Mouse (Mus musculus) layer of hippocampus, adult 2 months (tissue): ENCODE results near the gene Mks1. TPM values are rescaled to one million over a fixed set of nuclear protein-coding genes. Genes with fewer than 3 reads are reported as not detected.

ENCODE experiments used
- DNase-seq, 2 experiments: peaks; one replicate each; pipeline ENCODE4 v3.0.0; 2022; ENCODE audit warnings: low spot score in 2 of 2
- H3K27ac ChIP-seq: fragments of 200-600 bp; 2 replicates; pipeline ENCODE4 v1.8.1; 2022
- H3K4me3 ChIP-seq: fragments of 200-600 bp; 2 replicates; pipeline ENCODE4 v1.8.1; 2022; ENCODE audit warnings: mild to moderate bottlenecking
- CTCF ChIP-seq: fragments of 200-600 bp; conservative IDR thresholded peaks from 2 replicates; pipeline ENCODE4 v1.8.1; 2022; ENCODE audit warnings: antibody characterized with exemption, mild to moderate bottlenecking, moderate library complexity
- long read RNA-seq, 2 experiments: library from polyadenylated mRNA; stranded (forward); transcript quantifications; one replicate each; pipeline ENCODE4 v2.0.0; 2021; ENCODE audit warnings: borderline mapping rate in 2 of 2
- total RNA-seq, 2 experiments: library from RNA; stranded (reverse); gene quantifications; 2 replicates each; pipeline ENCODE4 v1.2.3; 2021

Gene Mks1
- total RNA-seq, result 1 to 10 TPM; 5.7 to 5.9 TPM
- long read RNA-seq, experiment 1, partial matches to known transcripts, result 1 of 6 reads
- long read RNA-seq, experiment 1, other reads (novel, unspliced or antisense), result 2 of 6 reads
- long read RNA-seq, experiment 2, partial matches to known transcripts, result 0 of 8 reads
- long read RNA-seq, experiment 2, other reads (novel, unspliced or antisense), result 7 of 8 reads

GRCm38 (mm10) chr11:87852690-87853596 lies at the start of gene Mks1:
Gene Mks1 (plus strand): TSS chr11:87853215.
- H3K4me3 ChIP-seq, result peak within 1 kb of the TSS; percentile 67
- TF ChIP-seq CTCF, result 0 out of 2 replicates have a peak, but pooled peaks have one; percentile 7
- peak; percentile 84 to 88 for DNase-seq
- peak within 1 kb of the TSS; percentile 88 for H3K27ac ChIP-seq

- no peak for DNase-seq
- Histone ChIP-seq H3K27ac (no peak overlapping the region), H3K4me3 (no peak overlapping the region)
- TF ChIP-seq CTCF, result peak; percentile 74
Measured at GRCm38 (mm10) chr11:87805448-87805847, 47.6 kb upstream of the Mks1 start.

- H3K27ac ChIP-seq, result no peak overlapping the region
- no peak for TF ChIP-seq CTCF
- no peak overlapping the region for H3K4me3 ChIP-seq
- no peak for DNase-seq
Measured at GRCm38 (mm10) chr11:87807433-87807832, 45.6 kb upstream of the Mks1 start.

- DNase-seq, result no peak
- H3K27ac ChIP-seq, result no peak overlapping the region
- TF ChIP-seq CTCF, result no peak
- H3K4me3 ChIP-seq, result no peak overlapping the region
Measured at GRCm38 (mm10) chr11:87808236-87808635, 44.8 kb upstream of the Mks1 start.

GRCm38 (mm10) chr11:87811396-87811795 lies 41.6 kb upstream of the Mks1 start:
- Histone ChIP-seq H3K4me3 (no peak overlapping the region), H3K27ac (no peak overlapping the region)
- DNase-seq, result no peak
- TF ChIP-seq CTCF, result no peak

GRCm38 (mm10) chr11:87814831-87815230 lies 38.2 kb upstream of the Mks1 start:
- Histone ChIP-seq H3K4me3 (no peak overlapping the region), H3K27ac (no peak overlapping the region)
- TF ChIP-seq CTCF, result no peak
- DNase-seq, result no peak

GRCm38 (mm10) chr11:87816707-87817442 lies 36.1 kb upstream of the Mks1 start:
- DNase-seq, result peak; percentile 44 to 64
- H3K4me3 ChIP-seq, result peak overlapping the region; percentile 63
- H3K27ac ChIP-seq, result peak overlapping the region; percentile 61
- peak; percentile 95 for TF ChIP-seq CTCF

GRCm38 (mm10) chr11:87817443-87817773 lies 35.6 kb upstream of the Mks1 start:
- DNase-seq, result no peak
- Histone ChIP-seq H3K27ac (peak overlapping the region; percentile 61), H3K4me3 (peak overlapping the region; percentile 63)
- no peak for TF ChIP-seq CTCF

DNA sequence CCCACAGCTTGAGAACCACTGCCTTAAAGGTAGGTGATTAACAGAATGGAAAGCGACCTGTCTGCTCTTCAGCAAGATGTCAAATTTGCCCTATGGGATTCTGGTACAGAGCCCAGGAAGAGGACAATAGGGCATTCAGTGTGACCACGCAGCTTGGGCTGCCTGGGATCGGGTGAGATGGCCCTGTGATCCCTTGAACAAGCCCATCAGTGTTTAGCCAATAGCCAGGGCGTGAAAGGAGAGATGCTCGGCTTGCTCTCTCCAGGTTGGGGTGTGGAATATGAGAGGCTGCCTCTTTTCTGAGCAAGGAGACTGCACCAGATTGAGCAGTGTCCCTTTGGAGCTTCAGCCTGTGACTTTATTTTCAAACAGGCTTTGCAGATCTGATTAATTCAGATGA lies 31.5 kb upstream of the Mks1 start:
- TF ChIP-seq CTCF, result no peak
- H3K4me3 ChIP-seq, result no peak overlapping the region
- H3K27ac ChIP-seq, result peak overlapping the region; percentile 81
- DNase-seq, result peak in 1 of 2 experiments; percentile 23

- no peak for DNase-seq
- Histone ChIP-seq H3K27ac (peak within 1 kb of the TSS; percentile 57), H3K4me3 (no peak within 1 kb of the TSS)
- no peak for TF ChIP-seq CTCF
Measured at GRCm38 (mm10) chr11:87828239-87828900, 24.6 kb upstream of the Mks1 start, which contains the start of gene Lpo. Gene Lpo (minus strand): TSS chr11:87828289.

DNA sequence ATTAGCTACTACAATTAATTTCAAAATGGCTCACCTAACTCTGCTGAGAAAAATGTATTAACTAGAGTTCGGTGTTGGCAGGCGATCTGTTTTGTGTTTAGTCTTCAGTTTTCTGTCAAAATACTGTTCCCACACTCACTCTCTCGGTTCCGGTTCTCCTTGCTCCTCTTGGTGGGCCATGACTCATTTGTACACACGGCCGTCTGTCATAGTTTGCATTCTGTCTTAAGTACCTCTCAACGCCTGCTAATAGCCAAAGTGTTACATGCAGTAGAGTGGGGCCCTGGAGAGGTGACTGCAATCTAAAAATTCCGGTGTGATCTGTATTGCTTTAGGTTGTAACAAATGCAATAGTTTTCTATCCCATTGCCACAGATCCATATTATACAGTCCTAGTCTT lies 12.3 kb upstream of the Mks1 start:
- no peak overlapping the region for H3K4me3 ChIP-seq
- DNase-seq, result no peak
- no peak for TF ChIP-seq CTCF
- no peak overlapping the region for H3K27ac ChIP-seq

DNA sequence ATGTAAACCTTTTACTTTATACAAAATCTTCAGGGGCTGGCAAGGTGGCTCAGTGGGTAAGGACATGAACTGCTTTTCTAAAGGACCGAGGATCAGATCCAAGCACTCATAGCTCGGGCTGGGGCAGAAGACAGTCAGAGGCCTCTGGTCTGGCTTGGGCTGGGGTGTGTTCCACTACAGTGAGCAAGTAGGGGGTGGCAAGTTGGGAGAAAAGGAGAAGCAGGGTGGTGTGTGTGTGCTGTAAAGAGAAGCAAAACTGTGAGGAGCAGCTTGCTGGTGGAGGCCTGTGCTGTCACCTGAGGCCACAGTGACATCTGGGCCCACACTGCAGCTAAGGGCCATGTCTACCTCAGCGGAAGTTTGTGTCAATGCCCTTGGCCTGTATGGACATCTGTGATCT lies 11.6 kb upstream of the Mks1 start:
- DNase-seq, result no peak
- no peak overlapping the region for H3K4me3 ChIP-seq
- no peak overlapping the region for H3K27ac ChIP-seq
- TF ChIP-seq CTCF, result no peak

GRCm38 (mm10) chr11:87846968-87847600 lies 5.9 kb upstream of the Mks1 start:
- DNase-seq, result no peak
- no peak for TF ChIP-seq CTCF
- no peak overlapping the region for H3K4me3 ChIP-seq
- no peak overlapping the region for H3K27ac ChIP-seq
